Mouse (Mus musculus) megakaryocyte, embryonic 14.5 days (primary cell): ENCODE measurements around the gene Syce3.

ENCODE experiments used
- FLI1 ChIP-seq: IDR thresholded peaks from 2 replicates; pipeline ENCODE4 v1.6.1; 2012; ENCODE audit warnings: low read length, inconsistent platforms, mixed read lengths
- GATA1 ChIP-seq: IDR thresholded peaks from 3 replicates; pipeline ENCODE4 v1.6.1; 2012; ENCODE audit warnings: mixed read lengths, low read length, inconsistent platforms, borderline replicate concordance

- no peak for TF ChIP-seq GATA1
- no peak for TF ChIP-seq FLI1
Observed at GRCm38 (mm10) chr15:89402471-89402870, 7.8 kb downstream of the Syce3 start.
